Mouse (Mus musculus): ENCODE measurements around the gene Clk1.
"Not testable (repeated sequence)": the region's sequence is repeated elsewhere in the genome, so short reads cannot be mapped to it uniquely, and the experiment has no call there.

Gene Clk1

DNA sequence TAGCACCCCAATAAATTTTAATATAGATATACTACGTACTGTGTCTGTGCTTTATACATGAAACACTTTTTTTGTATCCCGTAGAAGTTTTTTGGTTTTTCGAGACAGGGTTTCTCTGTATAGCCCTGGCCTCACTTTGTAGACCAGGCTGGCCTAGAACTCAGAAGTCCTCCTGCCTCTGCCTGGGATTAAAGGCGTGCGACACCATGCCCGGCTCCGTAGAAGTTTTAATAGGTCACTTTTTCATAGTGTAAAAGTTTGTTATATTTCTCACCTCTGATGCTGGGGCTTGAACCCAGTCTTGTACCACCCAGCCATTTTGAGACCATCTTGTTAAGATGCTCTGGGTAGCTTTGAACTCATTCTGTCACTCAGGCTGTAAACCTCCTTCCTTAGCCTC, 16.5 kb downstream of the Clk1 start:
- no peak for DNase-seq (ENCODE audit: low read depth)

DNA sequence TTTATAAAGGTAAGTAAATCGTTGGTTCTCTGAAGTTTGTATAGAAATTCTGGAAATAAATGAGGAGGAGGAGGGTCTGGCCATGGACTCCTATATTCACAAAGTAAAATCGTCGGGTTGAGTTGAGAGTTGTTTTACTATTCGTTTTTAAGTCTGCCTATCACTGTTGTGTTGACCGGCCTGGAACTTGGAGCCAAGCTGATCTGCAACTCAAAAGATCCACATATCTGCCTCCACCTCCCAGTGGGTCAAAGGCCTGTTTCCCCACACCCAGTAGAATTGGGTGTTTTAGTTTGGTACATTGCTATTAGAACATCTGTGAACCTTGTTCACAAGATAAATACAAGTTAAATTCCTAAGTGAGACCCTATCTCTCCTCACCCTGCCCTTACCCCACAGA, 20.1 kb downstream of the Clk1 start:
- no peak for DNase-seq (ENCODE audit: low read depth)

DNA sequence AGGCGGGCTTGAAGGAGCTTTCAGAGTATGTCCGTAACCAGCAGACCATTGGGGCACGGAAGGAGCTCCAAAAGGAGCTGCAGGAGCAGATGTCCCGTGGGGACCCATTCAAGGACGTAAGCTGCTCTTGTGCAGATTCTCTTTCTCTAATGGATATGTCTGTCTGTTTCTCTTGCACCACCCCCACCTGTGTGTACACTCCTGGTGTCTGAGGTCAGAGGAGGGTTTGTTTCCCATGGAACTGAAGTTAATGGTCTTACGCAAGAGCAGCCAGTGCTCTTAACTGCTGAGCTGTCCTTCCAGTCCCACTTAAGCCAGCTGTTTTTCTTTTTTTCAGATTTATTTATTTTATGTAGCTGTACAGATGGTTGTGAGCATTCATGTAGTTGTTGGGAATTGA, 22.5 kb downstream of the Clk1 start:
- DNase-seq (ENCODE audit: low read depth): no peak

DNA sequence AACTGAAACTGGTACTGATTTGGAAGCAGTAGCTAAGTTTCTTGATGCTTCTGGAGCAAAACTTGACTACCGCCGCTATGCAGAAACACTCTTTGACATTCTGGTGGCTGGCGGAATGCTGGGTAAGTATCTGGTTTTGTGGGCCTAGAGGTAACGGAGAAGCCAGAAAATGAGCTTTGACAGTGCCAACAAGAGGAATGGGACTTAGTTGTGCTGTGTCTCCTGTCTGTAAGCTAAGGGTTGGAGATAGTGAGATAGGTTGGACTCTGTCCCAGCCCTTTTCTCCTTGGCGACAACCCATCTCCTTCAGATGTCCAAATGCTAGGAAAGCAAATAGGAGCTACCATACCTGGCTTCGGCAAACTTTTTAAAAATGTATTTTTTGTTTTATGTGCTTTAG, 26.1 kb downstream of the Clk1 start:
- DNase-seq (ENCODE audit: low read depth): no peak

DNA sequence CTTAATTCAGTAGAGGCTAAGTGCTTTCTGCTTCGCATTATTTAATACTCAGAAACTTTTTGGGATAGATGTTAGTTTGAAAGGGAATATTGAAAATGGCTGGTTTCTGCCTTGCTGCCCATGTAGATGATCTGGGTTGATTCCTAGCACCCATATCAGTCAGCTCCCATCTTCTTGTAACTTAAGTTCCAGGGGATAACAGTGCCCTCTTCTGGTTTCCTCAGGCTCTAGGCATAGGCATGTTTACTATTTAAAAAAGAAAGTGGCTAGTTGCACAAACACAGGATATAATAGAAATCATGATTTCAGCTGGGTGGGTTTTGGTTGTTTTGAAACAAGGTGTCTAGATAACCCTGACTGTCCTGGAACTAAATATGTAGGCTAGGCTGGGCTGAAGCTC, 27.7 kb downstream of the Clk1 start:
- no peak for DNase-seq (ENCODE audit: low read depth)

DNA sequence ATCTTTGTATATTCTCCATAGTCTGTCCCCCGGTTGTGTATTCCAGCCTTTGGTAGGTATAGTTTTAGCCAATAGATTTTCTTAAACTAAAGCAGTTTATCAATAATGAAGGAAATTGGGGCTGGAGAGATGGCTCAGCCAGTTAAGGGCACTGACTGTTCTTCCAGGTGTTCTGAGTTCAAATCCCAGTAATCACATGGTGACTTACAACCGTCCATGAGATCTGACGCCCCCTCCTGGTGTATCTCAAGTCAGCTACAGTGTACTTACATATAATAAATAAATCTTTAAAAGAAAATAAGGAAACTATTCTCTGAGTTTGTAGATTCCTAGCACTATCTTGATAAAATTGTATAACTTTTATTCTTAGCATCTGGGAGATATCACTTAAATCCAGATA, 28.5 kb downstream of the Clk1 start:
- DNase-seq (ENCODE audit: low read depth): no peak

DNA sequence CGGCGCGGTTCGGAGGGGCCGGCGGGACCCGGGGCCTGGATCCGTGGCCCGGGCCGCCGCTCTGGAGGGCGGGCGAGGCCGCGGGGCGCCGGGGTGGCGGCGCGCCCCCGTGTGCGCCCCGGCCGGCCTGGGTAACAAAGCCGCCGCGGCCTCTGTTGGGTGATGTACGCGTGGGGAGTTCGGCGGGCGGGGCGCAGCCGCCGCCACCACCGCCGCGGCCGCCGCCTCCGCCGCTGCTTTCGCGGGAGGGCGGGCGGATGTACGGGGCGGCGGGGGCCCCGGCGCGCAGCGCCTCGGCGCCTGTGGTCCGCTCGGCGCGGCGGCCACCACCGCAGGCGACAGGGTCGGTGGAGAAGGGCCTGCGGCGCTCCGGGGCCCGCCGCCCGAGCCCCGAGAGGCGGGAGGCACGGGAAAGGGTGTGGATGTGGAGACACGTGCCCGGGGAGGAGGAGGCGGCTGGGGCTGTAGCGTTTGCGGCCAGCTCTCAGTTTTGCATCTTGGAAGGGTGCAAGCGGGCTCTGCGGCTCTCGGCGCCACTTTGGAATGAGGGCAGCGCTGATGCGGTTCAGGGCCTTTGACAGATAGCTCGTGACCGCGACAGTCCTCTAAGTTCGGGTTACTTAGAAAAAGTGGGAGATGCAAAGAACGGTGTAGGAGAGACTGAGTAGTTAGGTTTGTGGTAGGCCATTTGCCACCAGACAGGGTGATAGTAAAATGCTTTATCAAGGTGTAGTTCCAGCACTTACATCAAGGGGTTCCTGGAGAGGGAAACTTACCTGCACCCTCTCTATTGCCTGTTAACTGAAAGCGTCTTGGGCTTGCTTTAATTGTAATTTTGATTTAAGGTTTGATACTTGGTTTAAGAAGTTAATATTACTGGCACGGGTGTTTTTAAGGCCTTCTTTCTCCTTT, 30.3 kb downstream of the Clk1 start:
- no peak for DNase-seq (ENCODE audit: low read depth)

DNA sequence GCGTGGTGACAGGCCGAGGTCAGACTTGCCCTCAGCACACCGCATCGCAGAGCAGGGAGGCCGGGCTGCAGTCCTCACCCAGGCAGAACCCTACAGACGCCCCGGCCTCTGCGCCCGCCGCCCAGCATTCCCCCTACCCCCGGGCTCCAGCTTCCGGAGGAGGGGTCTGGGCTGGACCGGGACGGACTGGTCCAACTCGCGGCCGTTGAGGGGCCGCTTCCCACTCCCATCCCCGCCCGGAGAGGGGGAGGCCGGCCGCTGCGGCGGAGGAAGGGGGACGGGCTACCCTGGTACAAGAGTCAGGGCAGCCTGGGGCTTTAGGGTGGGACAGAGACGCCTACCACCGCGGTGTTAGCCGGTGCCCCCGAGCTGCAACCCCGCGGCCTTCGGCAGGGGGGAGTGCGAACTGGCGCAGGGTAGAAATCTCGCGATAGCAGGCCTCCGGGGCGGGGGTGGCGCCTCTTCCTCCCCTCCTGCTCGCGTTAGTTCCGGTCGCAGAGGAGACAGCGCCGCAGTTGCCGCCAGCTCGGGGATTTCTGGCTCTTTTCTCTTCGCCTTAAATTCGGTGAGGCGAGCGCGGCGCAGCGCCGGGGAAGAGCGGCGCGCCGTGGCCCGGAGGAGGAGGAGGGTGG, 31.1 kb downstream of the Clk1 start, which contains the start of gene Bzw1:
Bzw1 (plus strand) TSS at position 247 of the 632 bp plus-strand sequence.
- peak; percentile 79 for DNase-seq (ENCODE audit: low read depth)

DNA sequence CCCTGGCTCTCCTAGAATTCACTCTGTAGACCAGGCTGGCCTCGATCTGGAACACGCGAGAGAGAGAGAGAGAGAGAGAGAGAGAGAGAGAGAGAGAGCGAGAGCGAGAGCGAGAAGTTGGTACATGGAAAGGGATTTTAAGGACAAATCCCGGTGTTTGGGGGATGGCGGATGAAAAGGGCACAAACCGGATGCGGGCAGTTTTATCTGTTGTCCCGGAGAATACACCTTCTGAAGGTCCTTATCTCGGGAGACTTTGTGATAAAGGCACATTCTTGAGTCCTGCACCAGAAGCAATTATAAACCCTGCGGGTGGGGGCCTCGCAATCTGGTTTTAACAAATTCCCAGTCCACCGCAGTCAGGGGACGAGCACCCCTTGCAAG, 31.6 kb downstream of the Clk1 start:
- no peak for DNase-seq (ENCODE audit: low read depth)

DNA sequence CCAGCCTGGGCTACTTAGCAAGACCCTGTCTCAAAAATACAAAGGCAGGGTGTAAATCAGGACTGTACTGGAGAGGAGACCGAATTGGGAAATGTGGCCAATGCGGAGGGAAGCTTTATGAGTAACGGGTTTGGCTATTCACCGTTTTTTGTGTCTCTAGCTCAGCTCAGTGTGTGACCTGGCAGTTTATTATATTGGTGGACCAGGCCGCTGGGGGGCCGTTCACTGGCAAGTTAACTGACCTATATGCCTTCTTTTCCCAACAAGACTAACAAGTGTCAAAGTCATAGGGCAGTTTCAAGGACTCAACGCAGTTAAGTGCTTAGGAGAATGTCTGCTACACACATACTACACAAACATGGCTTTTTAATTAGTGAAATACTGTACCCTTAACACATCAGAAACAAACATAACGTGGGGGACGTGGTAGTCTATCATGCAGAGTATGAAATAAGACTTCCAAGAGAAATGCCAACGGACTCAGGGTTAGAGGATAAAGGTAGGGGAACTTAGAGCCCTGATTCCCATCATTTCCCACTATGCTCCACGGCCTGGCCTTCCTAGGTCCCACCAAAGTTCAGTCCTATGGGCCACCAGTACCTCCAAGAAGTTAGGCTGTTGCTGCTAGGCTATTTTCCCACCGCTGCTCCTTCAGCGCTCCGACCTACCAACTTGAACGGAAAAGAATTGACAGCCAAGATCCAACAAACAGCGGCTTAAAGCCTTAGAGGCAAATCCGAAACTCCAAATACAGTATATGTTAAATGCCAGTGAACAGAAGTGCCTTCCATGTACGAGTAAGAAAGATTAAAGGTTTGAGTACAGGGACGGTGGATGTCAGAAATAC, 32.2 kb downstream of the Clk1 start:
- DNase-seq (ENCODE audit: low read depth): no peak

DNA sequence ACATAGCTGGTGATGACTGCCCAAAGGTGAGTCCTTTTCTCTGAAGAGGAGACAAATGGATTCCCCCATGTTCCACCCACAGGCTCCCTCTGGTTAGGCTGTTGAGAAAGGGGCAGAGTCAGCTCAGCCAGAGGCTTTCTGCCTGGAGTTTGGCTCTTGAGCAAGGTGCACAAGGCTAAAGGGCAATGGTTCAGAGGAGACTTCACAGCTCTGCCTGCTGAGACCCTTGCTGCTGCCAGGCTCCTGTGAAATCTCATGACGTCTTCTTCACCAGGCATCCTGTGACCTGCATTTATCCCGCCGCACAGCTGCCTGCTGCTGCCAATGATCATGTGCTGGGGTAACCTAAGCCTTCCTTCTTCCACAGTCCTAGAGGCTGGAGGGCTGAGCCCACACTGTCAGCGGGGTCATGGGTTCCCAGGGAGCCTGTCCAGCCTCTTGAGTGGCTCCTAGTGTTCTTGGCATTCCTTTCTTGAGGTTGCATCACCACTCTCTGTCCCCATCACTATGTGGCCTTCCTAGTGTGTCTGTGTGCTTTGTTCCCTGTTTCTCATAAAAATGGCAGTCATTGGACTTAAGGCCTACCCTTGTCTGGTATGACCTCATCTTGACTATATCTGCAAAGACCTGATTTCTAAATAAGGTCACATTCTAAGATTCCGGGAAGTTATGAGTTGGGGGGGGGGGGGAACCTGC, 41.1 kb downstream of the Clk1 start:
- DNase-seq (ENCODE audit: low read depth): no peak

DNA sequence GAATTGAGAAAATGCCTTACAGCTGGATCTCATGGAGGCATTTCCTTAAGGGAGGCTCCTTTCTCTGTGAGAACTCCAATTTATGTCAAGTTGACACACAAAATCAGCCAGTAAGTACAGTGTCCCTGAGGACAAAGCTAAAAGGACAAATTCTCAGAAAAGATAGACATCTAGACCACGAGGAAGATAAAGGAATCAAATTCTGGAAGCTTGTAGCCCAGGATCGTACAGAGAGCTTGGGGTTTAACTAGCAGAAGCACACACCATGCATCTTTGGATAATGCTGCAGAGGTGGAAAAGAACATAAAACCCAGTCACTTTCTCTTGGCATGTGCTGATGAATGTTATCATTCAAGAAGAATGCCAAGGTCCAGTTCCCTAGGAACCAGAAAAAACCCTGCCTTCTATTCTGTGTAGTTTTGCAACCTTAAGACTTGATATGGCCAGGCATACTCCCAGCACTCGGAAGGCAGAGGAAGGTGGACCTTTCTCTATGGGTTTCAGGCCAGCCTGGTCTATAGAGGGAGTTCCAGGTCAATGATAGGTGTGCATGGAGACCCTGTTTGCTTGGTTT, 48.2 kb downstream of the Clk1 start:
- no peak for DNase-seq (ENCODE audit: low read depth)

DNA sequence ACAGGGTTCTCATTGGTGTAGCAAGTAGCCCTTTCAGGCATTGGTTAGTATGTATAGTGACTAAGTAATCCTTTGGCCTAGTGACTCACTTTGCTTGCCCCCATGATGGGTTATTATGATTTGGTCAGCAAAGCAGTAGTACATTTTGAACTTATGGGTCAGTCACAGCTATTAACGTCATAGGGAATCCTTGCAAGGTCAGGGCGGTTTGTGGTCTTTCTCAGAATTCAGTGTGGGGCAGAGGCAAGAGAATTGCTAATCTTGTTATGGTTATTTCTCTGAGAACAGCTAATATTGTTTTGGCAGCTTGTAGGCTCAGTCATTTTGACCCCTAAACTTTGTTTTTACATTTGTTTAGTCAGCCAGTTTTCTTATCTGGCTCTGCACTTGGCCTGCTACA, 49.6 kb downstream of the Clk1 start:
- not testable (repeated sequence) for DNase-seq (ENCODE audit: low read depth)

DNA sequence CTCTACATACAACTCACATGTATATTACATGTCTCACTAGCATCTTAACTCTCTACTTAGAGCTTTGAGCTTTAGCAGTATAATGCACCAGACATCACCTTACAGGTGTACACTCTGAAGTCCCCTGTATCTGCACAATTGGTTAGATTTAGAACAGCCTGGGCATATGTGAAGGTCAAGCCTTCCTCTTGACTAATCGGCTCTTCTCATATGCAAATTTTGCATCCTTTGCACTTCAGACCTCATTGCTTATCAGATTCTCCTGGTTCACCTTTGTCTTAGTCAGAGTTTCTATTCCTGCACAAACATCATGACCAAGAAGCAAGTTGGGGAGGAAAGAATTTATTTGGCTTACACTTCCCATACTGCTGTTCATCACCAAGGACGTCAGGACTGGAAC, 54.1 kb downstream of the Clk1 start:
- no peak for DNase-seq (ENCODE audit: low read depth)

DNA sequence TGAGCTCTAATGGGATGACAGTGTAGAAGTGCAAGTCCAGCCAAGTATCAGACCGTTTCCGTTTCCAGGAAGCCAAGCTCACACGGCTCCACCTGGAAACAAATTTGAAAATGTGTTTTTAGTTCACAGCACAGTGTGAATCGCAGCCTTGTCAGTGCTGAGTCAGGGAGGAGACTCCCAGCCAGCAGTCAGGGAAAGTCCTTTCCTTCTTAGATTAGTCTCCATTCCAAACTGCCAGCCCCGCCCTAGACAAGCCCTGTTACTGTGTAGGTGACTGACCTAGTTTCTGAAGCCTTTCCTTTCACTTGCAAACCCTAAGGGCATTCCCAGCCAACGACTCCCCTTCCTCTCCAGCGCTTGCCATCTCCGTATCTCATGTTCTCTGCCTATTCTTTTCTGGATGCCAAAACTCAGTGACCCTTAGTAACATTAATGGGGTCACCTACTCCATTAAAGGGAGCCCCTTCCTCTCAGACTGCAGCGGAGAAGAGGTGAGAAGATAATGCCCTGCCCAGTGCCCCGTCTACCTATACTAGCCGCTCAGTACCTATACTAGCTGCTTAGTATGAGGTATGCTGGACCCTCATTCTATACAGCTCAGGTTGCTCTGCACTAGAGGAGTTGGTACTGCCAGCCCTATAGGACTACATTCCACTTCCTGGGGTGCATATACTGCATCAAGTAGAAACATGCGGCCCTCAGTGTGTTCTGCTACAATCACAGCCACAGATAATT, 57.0 kb downstream of the Clk1 start:
- peak; percentile 72 for DNase-seq (ENCODE audit: low read depth)

DNA sequence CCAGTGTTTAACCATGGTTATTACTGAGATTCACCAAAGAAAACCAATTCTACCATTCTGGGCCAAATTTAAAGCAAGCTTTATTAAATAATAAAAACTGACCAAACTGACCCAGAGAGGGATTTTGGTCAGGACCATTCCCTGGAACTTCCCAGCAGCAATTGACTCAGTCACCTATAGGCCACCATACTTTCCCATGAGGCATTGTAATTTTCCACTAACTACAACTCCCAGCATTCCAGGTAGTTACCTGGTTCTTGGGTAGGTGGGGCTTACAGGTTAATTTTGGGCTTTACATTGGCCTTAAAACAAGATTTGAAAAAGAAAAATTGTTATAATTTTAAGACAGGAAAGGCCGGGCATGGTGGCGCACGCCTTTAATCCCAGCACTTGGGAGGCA, 58.0 kb downstream of the Clk1 start:
- no peak for DNase-seq (ENCODE audit: low read depth)

DNA sequence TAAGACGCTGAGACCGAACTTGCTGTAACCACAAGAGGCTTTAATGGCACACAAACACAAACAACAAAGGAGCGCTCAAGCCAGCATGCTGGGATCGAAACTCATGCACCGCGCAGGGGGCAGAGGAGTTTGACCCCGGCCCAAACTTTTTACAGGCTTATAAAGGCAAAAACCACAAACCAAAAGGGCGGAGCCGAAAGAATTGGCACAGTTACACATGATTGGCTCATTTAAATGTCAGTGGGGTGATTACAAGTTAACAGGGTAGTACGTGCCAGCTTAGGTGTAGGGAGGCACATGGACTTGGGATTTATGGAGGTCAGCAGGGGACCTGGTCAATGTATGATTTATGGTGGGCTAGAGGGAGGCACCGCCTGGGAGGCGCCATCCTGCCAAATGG, 59.3 kb downstream of the Clk1 start:
- no peak for DNase-seq (ENCODE audit: low read depth)

DNA sequence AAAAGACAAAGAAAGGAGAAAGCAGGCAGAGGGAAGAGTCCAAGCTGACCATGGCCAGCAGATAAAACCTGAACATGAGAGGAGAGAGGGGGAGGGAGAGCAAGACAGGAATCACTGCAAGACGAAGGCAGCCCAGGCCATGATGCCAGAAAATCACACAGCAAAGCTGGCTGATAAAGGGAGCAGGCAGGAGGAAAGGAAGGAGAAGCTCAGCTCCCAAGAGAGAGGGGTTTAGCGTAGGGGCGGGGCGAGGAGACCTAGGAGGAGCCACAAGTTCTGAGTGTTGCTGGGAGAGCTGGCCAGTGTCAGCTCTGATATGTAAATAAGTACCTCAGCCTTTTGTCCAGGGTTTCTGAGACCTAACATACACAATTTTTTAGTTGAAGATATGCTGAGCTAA, 61.6 kb downstream of the Clk1 start:
- no peak for DNase-seq (ENCODE audit: low read depth)
